Mouse (Mus musculus): ENCODE measurements around the gene Cdkn2aip.

- TF ChIP-seq GATA1 (IDR thresholded peaks at IDR 0.05; ENCODE audit: borderline replicate concordance, low read length): no peak
- no peak for TF ChIP-seq FLI1 (IDR thresholded peaks at IDR 0.05; ENCODE audit: low read length)
These were observed 23.9 kb downstream of the Cdkn2aip start for GRCm38 (mm10) chr8:47689704-47690326.
